Mouse (Mus musculus) brain, embryonic 14.5 days (tissue): ENCODE data around the gene Casq2.

Experiments
- CTCF ChIP-seq: fragments of 200-500 bp; IDR thresholded peaks from 2 replicates; pipeline ENCODE4 v1.5.1; 2012; ENCODE audit warnings: inconsistent platforms, mild to moderate bottlenecking, moderate library complexity, borderline replicate concordance; ENCODE audit not compliant: insufficient read depth, insufficient read length; ENCODE audit errors: extremely low read depth
- POLR2A ChIP-seq: fragments of 200-500 bp; IDR thresholded peaks from 2 replicates; pipeline ENCODE4 v1.6.1; 2012; ENCODE audit warnings: mild to moderate bottlenecking, inconsistent platforms, borderline replicate concordance; ENCODE audit not compliant: poor library complexity, insufficient read depth, insufficient read length, severe bottlenecking; ENCODE audit errors: extremely low read depth

- no peak for TF ChIP-seq CTCF
- TF ChIP-seq POLR2A, result no peak
Observed at GRCm38 (mm10) chr3:102147189-102147588, 61.0 kb downstream of the Casq2 start.
